Mouse (Mus musculus): ENCODE results near the gene Exd1. TPM values are rescaled to one million over a fixed set of nuclear protein-coding genes. Genes with fewer than 3 reads are reported as not detected.
A peak's percentile ranks its signal among the peaks of the same experiment; 100 is the strongest.

Gene Exd1
- polyA plus RNA-seq, 1 experiment: 2.4 TPM

- TF ChIP-seq EP300 (IDR thresholded peaks at IDR 0.05; ENCODE audit: insufficient read depth, low read depth, low read length) (no peak), CTCF (IDR thresholded peaks at IDR 0.05; ENCODE audit: low read depth, low read length) (no peak), POLR2A (IDR thresholded peaks at IDR 0.05; ENCODE audit: insufficient read depth, low read length) (no peak)
- Histone ChIP-seq H3K9ac (ENCODE audit: low read depth, poor library complexity, severe bottlenecking) (no peak overlapping the region), H3K9me3 (replicated peaks; ENCODE audit: control insufficient read depth, insufficient read depth, low read length, poor library complexity, severe bottlenecking) (no peaks in the 10 kb centered on the region), H3K27me3 (ENCODE audit: control insufficient read depth, insufficient read depth, low read length, poor library complexity, severe bottlenecking) (no peaks in the 10 kb centered on the region), H3K36me3 (ENCODE audit: control insufficient read depth, insufficient read depth, low read length, poor library complexity, severe bottlenecking) (no peaks in the 10 kb centered on the region), H3K4me1 (ENCODE audit: control insufficient read depth, insufficient read depth, low read length) (no peaks in the 10 kb centered on the region), H3K4me3 (ENCODE audit: low read depth, low read length) (no peak overlapping the region), H3K27ac (ENCODE audit: insufficient read depth, low read length) (no peak overlapping the region)
These were observed 1.3 kb upstream of the Exd1 start for GRCm38 (mm10) chr2:119548691-119549090.

DNA sequence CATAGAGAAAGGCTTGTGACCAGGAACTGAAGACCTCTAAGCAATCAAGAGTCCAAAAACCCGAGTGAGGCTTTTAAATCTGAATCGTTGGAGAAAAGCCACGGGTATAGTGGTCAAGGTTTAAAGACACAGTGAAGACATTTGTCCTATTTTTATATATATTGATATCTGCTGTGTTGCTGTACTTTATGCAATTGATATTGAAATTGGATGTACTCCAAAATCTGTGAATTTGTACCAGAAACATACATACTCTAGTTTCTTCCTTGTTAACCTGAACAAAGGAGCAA is 889 bp upstream of the Exd1 start:
- H3K9ac ChIP-seq (ENCODE audit: low read depth, poor library complexity, severe bottlenecking): peak overlapping the region; percentile 49
- no peaks in the 10 kb centered on the region for H3K9me3 ChIP-seq (replicated peaks; ENCODE audit: control insufficient read depth, insufficient read depth, low read length, poor library complexity, severe bottlenecking)
- H3K27me3 ChIP-seq (ENCODE audit: control insufficient read depth, insufficient read depth, low read length, poor library complexity, severe bottlenecking): no peaks in the 10 kb centered on the region
- TF ChIP-seq EP300 (IDR thresholded peaks at IDR 0.05; ENCODE audit: insufficient read depth, low read depth, low read length): no peak
- no peak for TF ChIP-seq CTCF (IDR thresholded peaks at IDR 0.05; ENCODE audit: low read depth, low read length)
- TF ChIP-seq POLR2A (IDR thresholded peaks at IDR 0.05; ENCODE audit: insufficient read depth, low read length): no peak
- H3K36me3 ChIP-seq (ENCODE audit: control insufficient read depth, insufficient read depth, low read length, poor library complexity, severe bottlenecking): no peaks in the 10 kb centered on the region
- H3K4me1 ChIP-seq (ENCODE audit: control insufficient read depth, insufficient read depth, low read length): no peaks in the 10 kb centered on the region
- no peak overlapping the region for H3K4me3 ChIP-seq (ENCODE audit: low read depth, low read length)
- H3K27ac ChIP-seq (ENCODE audit: insufficient read depth, low read length): no peak overlapping the region

GRCm38 (mm10) chr2:119546848-119547521 is 442 bp downstream of the Exd1 start:
- H3K4me1 ChIP-seq (ENCODE audit: control insufficient read depth, insufficient read depth, low read length): no peaks in the 10 kb centered on the region
- TF ChIP-seq CTCF (IDR thresholded peaks at IDR 0.05; ENCODE audit: low read depth, low read length) (peak; percentile 90), EP300 (IDR thresholded peaks at IDR 0.05; ENCODE audit: insufficient read depth, low read depth, low read length) (0 out of 2 replicates have a peak, but pooled peaks have one; percentile 28), POLR2A (IDR thresholded peaks at IDR 0.05; ENCODE audit: insufficient read depth, low read length) (peak; percentile 4)
- no peaks in the 10 kb centered on the region for H3K36me3 ChIP-seq (ENCODE audit: control insufficient read depth, insufficient read depth, low read length, poor library complexity, severe bottlenecking)
- peak overlapping the region; percentile 73 for H3K27ac ChIP-seq (ENCODE audit: insufficient read depth, low read length)
- H3K9ac ChIP-seq (ENCODE audit: low read depth, poor library complexity, severe bottlenecking): peak overlapping the region; percentile 66
- H3K9me3 ChIP-seq (replicated peaks; ENCODE audit: control insufficient read depth, insufficient read depth, low read length, poor library complexity, severe bottlenecking): no peaks in the 10 kb centered on the region
- H3K27me3 ChIP-seq (ENCODE audit: control insufficient read depth, insufficient read depth, low read length, poor library complexity, severe bottlenecking): no peaks in the 10 kb centered on the region
- H3K4me3 ChIP-seq (ENCODE audit: low read depth, low read length): peak overlapping the region; percentile 91

GRCm38 (mm10) chr2:119543656-119544055 is 3.8 kb downstream of the Exd1 start:
- H3K27me3 ChIP-seq (ENCODE audit: control insufficient read depth, insufficient read depth, low read length, poor library complexity, severe bottlenecking): no peaks in the 10 kb centered on the region

DNA sequence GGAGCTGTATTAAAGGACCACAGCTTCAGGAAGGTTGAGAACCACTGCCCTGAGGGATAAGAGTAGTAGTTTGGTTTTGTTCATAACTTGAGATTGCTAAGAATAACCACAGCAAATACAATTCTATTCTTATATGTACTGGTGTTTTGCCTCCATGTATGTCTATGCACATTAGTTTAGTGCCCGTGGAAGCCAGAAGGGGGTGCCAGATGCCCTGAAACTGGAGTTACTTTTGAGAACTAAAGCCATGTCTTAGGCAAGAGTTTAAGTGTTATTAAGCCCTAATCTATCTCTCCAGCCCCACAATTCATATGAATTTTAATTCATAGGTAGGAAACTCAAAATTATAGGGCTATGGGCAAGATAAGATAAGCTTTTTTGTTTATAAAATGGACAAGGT is 5.3 kb downstream of the Exd1 start:
- H3K4me3 ChIP-seq (ENCODE audit: low read depth, low read length): no peak overlapping the region
- H3K9me3 ChIP-seq (replicated peaks; ENCODE audit: control insufficient read depth, insufficient read depth, low read length, poor library complexity, severe bottlenecking): no peaks in the 10 kb centered on the region
- H3K36me3 ChIP-seq (ENCODE audit: control insufficient read depth, insufficient read depth, low read length, poor library complexity, severe bottlenecking): no peaks in the 10 kb centered on the region
- no peaks in the 10 kb centered on the region for H3K4me1 ChIP-seq (ENCODE audit: control insufficient read depth, insufficient read depth, low read length)
- H3K27me3 ChIP-seq (ENCODE audit: control insufficient read depth, insufficient read depth, low read length, poor library complexity, severe bottlenecking): no peaks in the 10 kb centered on the region
- TF ChIP-seq EP300 (IDR thresholded peaks at IDR 0.05; ENCODE audit: insufficient read depth, low read depth, low read length) (no peak), POLR2A (IDR thresholded peaks at IDR 0.05; ENCODE audit: insufficient read depth, low read length) (no peak), CTCF (IDR thresholded peaks at IDR 0.05; ENCODE audit: low read depth, low read length) (peak; percentile 10)
- no peak overlapping the region for H3K9ac ChIP-seq (ENCODE audit: low read depth, poor library complexity, severe bottlenecking)
- H3K27ac ChIP-seq (ENCODE audit: insufficient read depth, low read length): no peak overlapping the region

More at GRCm38 (mm10) chr2:119543656-119544055, 3.8 kb downstream of the Exd1 start:
- no peaks in the 10 kb centered on the region for H3K36me3 ChIP-seq (ENCODE audit: control insufficient read depth, insufficient read depth, low read length, poor library complexity, severe bottlenecking)
- H3K4me1 ChIP-seq (ENCODE audit: control insufficient read depth, insufficient read depth, low read length): no peaks in the 10 kb centered on the region
- H3K9me3 ChIP-seq (replicated peaks; ENCODE audit: control insufficient read depth, insufficient read depth, low read length, poor library complexity, severe bottlenecking): no peaks in the 10 kb centered on the region
- H3K9ac ChIP-seq (ENCODE audit: low read depth, poor library complexity, severe bottlenecking): no peak overlapping the region
- no peak for TF ChIP-seq CTCF (IDR thresholded peaks at IDR 0.05; ENCODE audit: low read depth, low read length)
- no peak for TF ChIP-seq POLR2A (IDR thresholded peaks at IDR 0.05; ENCODE audit: insufficient read depth, low read length)
- no peak for TF ChIP-seq EP300 (IDR thresholded peaks at IDR 0.05; ENCODE audit: insufficient read depth, low read depth, low read length)
- no peak overlapping the region for H3K27ac ChIP-seq (ENCODE audit: insufficient read depth, low read length)
- H3K4me3 ChIP-seq (ENCODE audit: low read depth, low read length): no peak overlapping the region

DNA sequence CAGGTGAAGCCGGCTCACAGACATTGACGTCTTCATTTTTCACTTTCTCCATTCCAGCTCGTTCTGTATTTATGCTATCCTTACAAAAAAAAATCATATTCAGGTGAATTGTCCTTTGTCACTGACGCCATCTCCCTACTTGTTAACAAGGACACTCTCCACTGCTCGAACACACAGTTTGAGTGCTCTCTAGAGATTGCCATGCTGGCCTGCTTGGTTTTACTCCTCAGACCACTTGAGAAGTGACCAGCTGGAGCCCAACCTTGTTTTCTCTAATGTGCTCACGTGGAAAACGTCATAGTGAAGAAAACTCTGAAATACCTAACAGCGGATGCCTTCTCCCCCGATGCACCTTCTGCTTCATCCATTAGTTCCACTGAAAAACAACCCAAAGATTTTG is 8.6 kb downstream of the Exd1 start:
- no peak for TF ChIP-seq POLR2A (IDR thresholded peaks at IDR 0.05; ENCODE audit: insufficient read depth, low read length)
- TF ChIP-seq CTCF (IDR thresholded peaks at IDR 0.05; ENCODE audit: low read depth, low read length): no peak

More for the DNA sequence above, 8.6 kb downstream of the Exd1 start:
- Histone ChIP-seq H3K4me1 (ENCODE audit: control insufficient read depth, insufficient read depth, low read length) (no peaks in the 10 kb centered on the region), H3K4me3 (ENCODE audit: low read depth, low read length) (no peak overlapping the region), H3K27me3 (ENCODE audit: control insufficient read depth, insufficient read depth, low read length, poor library complexity, severe bottlenecking) (no peaks in the 10 kb centered on the region), H3K9me3 (replicated peaks; ENCODE audit: control insufficient read depth, insufficient read depth, low read length, poor library complexity, severe bottlenecking) (no peaks in the 10 kb centered on the region), H3K9ac (ENCODE audit: low read depth, poor library complexity, severe bottlenecking) (no peak overlapping the region), H3K27ac (ENCODE audit: insufficient read depth, low read length) (no peak overlapping the region), H3K36me3 (ENCODE audit: control insufficient read depth, insufficient read depth, low read length, poor library complexity, severe bottlenecking) (no peaks in the 10 kb centered on the region)
